Mouse (Mus musculus): Measurements from ENCODE around the gene Cdh13.

Gene Cdh13

GRCm38 (mm10) chr8:118283600-118284111, at the start of gene Cdh13:
TSS of gene Cdh13 (plus strand) at chr8:118283733.
- no peak for DNase-seq (ENCODE audit: low read depth in 2 of 2, low spot score in 2 of 2)

GRCm38 (mm10) chr8:118235626-118236025, 47.9 kb upstream of the Cdh13 start:
- DNase-seq (ENCODE audit: low read depth in 2 of 2, low spot score in 2 of 2), result no peak

- no peak for DNase-seq (ENCODE audit: low read depth in 2 of 2, low spot score in 2 of 2)
Observed at GRCm38 (mm10) chr8:118237150-118237620, 46.3 kb upstream of the Cdh13 start.

- no peak for DNase-seq (ENCODE audit: low read depth in 2 of 2, low spot score in 2 of 2)
Observed at GRCm38 (mm10) chr8:118238156-118238555, 45.4 kb upstream of the Cdh13 start.

GRCm38 (mm10) chr8:118239186-118239585, 44.3 kb upstream of the Cdh13 start:
- no peak for DNase-seq (ENCODE audit: low read depth in 2 of 2, low spot score in 2 of 2)

- no peak for DNase-seq (ENCODE audit: low read depth in 2 of 2, low spot score in 2 of 2)
Observed at GRCm38 (mm10) chr8:118249319-118249718, 34.2 kb upstream of the Cdh13 start.

DNA sequence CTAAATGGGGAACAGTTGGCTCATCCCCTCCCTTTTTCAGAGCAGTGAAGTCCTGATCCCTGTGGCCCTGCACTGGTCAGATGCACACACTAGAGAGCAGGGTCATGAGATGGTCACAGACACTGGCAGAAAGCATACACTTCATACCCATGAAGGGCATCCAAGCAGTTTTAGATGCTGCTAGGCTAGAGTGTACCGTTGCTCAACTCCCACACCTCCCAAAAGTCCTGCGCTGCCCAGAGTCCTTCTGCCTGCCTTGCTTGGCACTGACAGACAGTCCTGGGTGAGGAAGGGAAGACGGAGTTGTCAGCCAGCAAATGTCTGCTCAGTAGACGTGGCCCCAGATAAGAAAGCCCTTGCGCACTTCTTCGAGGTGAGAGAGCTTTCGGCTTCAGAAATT, 33.6 kb upstream of the Cdh13 start:
- DNase-seq (ENCODE audit: low read depth in 2 of 2, low spot score in 2 of 2), result no peak

DNA sequence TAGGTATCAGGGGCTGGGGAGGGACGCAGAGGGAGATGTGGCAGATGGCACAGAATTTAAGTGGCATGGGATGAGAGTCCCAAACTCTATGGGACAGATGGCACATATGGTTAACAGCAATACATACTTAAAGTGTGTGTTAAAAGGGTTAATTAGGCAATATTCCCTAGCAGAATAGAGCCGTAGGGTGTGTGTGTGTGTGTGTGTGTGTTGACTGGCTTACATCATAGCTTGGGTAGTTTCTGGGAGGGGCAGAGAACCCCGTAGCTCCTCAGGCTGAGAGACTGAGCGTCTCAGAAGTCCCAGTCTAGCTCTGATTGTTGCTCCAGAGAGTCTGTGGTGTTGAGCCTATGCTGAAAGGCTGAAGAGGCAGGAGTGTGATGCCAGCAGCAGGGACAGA, 20.4 kb upstream of the Cdh13 start:
- no peak for DNase-seq (ENCODE audit: low read depth in 2 of 2, low spot score in 2 of 2)

DNA sequence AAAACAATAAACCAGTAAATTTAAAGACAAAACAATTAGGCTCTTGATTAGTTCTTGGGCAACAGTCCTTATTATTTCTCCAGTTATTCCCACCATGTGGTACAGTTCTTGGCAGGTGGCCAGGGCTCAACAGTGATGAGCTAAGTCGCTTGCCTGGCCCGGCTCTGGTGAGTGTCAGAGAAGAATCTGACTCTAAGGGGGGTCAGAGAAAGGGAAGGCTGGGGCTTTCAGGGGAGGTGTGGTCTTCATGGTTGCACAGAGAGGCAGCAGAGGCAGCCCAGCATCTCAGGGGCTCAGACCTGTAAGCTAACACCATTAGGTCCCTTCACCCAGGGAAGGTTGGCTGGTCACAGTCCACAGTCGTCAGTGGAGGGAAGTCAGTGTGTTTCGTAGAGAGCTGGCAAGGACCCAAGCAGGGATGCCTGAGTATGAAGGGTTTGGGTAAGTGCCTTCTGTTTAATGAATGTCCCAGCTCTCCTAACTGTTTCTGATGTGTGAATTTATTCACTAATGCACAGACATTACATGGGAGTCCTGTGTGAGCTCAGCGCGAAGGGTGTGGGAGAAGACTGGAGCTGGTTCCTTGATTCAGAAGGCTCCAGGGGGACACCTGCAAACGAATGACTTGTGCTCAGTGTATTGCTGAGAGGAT, 12.7 kb upstream of the Cdh13 start:
- DNase-seq (ENCODE audit: low read depth in 2 of 2, low spot score in 2 of 2), result no peak

GRCm38 (mm10) chr8:118272493-118272892, 11.0 kb upstream of the Cdh13 start:
- DNase-seq (ENCODE audit: low read depth in 2 of 2, low spot score in 2 of 2), result no peak

DNA sequence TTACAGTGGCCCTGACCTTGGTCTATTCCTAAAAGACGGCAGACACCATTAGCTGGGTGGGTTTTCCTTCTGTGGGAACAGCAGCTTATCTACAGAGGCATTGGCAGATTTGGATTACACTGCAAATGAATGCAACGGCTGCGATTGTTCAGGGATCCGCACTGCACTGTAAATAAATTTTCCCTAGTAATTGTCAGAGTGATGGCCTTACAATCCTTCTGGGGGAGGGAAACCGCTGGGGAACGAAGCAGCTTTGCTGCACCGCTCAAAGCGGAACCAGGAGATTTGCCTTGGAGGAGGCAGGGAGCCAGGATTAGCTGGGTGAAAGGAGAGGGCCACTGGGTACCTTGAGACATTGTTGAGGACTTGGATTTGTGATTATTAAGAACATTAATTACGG, 9.3 kb upstream of the Cdh13 start:
- no peak for DNase-seq (ENCODE audit: low read depth in 2 of 2, low spot score in 2 of 2)

- DNase-seq (ENCODE audit: low read depth in 2 of 2, low spot score in 2 of 2), result no peak
Observed at GRCm38 (mm10) chr8:118274688-118275087, 8.8 kb upstream of the Cdh13 start.

GRCm38 (mm10) chr8:118284112-118285029, 838 bp downstream of the Cdh13 start:
- no peak for DNase-seq (ENCODE audit: low read depth in 2 of 2, low spot score in 2 of 2)

- no peak for DNase-seq (ENCODE audit: low read depth in 2 of 2, low spot score in 2 of 2)
Observed at GRCm38 (mm10) chr8:118285596-118286281, 2.2 kb downstream of the Cdh13 start.

DNA sequence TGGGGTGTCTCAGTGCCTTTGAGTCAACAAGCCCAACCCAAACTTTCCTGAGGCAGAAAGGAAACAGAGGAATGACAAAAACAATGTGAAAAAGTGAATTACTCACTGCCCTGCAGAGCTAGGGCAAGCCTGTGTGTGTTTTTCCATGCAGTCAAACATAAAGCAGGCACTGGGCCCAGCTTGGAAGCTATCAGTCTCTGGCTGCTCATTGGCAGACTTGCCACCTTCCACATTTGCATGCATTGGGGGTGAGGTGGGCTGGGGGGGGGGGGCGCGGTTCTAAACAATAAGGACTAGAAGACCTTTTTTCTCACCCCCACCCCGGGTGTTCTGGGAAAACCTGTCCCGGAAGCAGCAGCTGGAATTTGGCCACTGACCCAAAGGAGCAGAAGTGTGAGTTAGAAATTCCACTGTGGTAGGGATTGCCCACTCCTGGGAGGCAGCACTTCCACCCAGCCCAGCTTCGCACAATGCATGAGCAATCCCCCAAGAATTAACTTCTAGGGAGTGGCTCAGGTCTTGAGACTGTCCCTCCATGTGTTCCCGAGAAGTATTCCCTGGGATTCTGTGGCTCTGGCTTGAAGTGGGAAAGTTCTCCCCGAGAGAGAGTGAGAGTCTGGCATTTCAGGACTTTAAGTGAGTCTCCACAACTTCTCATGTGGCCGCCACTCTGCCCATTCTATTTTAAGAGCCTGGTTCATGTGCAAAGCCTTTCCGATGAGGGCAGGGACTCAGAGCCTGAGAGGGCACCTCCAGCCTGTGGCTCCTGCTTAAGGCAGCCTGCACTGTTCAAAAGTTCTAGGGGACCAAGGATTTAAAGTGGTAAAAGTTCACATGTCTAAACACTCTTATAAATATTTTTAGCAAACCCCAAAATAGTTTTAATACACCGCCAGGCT, 3.0 kb downstream of the Cdh13 start:
- DNase-seq (ENCODE audit: low read depth in 2 of 2, low spot score in 2 of 2), result no peak

- DNase-seq (ENCODE audit: low read depth in 2 of 2, low spot score in 2 of 2), result no peak
Observed at GRCm38 (mm10) chr8:118287496-118287895, 4.0 kb downstream of the Cdh13 start.

- DNase-seq (ENCODE audit: low read depth in 2 of 2, low spot score in 2 of 2), result no peak
Observed at GRCm38 (mm10) chr8:118288259-118288952, 4.9 kb downstream of the Cdh13 start.

GRCm38 (mm10) chr8:118289091-118289490, 5.6 kb downstream of the Cdh13 start:
- DNase-seq (ENCODE audit: low read depth in 2 of 2, low spot score in 2 of 2), result no peak

GRCm38 (mm10) chr8:118289525-118289924, 6.0 kb downstream of the Cdh13 start:
- DNase-seq (ENCODE audit: low read depth in 2 of 2, low spot score in 2 of 2), result no peak

DNA sequence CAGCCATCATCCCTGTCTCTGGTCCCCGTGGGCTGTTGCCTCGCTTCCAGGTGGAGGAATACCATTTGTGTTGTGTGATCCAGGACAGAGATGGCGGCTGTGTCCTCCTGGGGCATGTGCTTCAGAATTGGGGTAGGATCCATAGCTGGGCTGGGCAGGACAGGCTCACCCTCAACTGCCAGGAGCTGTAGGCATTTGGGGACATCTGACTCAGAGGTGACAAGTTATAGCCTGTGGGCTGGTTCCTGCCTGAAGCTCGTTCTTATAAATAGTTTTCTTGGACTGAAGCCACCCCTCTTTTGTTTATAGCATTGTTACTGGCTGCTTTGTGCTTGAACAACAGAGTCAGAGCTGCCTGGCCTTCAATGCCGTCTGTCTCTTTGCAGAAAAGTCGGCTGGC, 6.7 kb downstream of the Cdh13 start:
- DNase-seq (ENCODE audit: low read depth in 2 of 2, low spot score in 2 of 2), result no peak

Data from CD8-positive naive resting alpha-beta T cell, adult 2 months (primary cell).